Mouse (Mus musculus) midbrain, embryonic 14.5 days (tissue): ENCODE measurements at regions not wholly inside any gene's neighbourhood (a gene's known extent, or its start where the extent isn't known, plus 50 kb on each side); places are given as distances from the start of the nearest gene placed in this dataset. TPM values are rescaled to one million over a fixed set of nuclear protein-coding genes. Genes with fewer than 3 reads are reported as not detected.
A peak's percentile ranks its signal among the peaks of the same experiment; 100 is the strongest.

Source experiments
- ATAC-seq: fragments of 200-750 bp; cut with Nextera tagmentation; 2 replicates; pipeline ENCODE4 v1.8.0; 2017; ENCODE audit warnings: moderate number of reproducible peaks, moderate library complexity; ENCODE audit not compliant: low FRiP score, low TSS enrichment
- DNase-seq: peaks from one replicate; pipeline ENCODE4 v3.0.0-alpha.2; 2015
- H3K27ac ChIP-seq: fragments of 300-500 bp; sonication (generic); replicated peaks from 2 replicates; pipeline ENCODE4 v1.5.1; 2014; ENCODE audit warnings: mild to moderate bottlenecking, low read depth, low read length, moderate library complexity
- H3K27me3 ChIP-seq: fragments of 300-500 bp; sonication (generic); 2 replicates; pipeline ENCODE4 v1.6.1; 2014; ENCODE audit warnings: low read length, control low read depth, mixed read lengths; ENCODE audit not compliant: control insufficient read depth, insufficient read depth
- H3K36me3 ChIP-seq: fragments of 300-500 bp; sonication (generic); 2 replicates; pipeline ENCODE4 v1.6.1; 2014; ENCODE audit warnings: low read length, control low read depth; ENCODE audit not compliant: control insufficient read depth, insufficient read depth
- H3K4me1 ChIP-seq: fragments of 300-500 bp; sonication (generic); 2 replicates; pipeline ENCODE4 v1.6.1; 2014; ENCODE audit warnings: mild to moderate bottlenecking, antibody characterized with exemption, low read length, control low read depth; ENCODE audit not compliant: control insufficient read depth, insufficient read depth
- H3K4me2 ChIP-seq: fragments of 300-500 bp; sonication (generic); 2 replicates; pipeline ENCODE4 v1.6.1; 2014; ENCODE audit warnings: mild to moderate bottlenecking, low read length, moderate library complexity
- H3K4me3 ChIP-seq: fragments of 300-500 bp; sonication (generic); replicated peaks from 2 replicates; pipeline ENCODE4 v1.5.1; 2014; ENCODE audit warnings: low read depth, low read length
- H3K9ac ChIP-seq: fragments of 300-500 bp; sonication (generic); replicated peaks from 2 replicates; pipeline ENCODE4 v1.6.1; 2014; ENCODE audit warnings: mild to moderate bottlenecking, low read length, moderate library complexity
- H3K9me3 ChIP-seq: fragments of 300-500 bp; sonication (generic); 2 replicates; pipeline ENCODE4 v1.6.1; 2016; ENCODE audit warnings: low read length, control low read depth, mixed read lengths; ENCODE audit not compliant: control insufficient read depth
- WGBS: fragments of 180-500 bp; shearing (Covaris S2); extraction: QIAGEN DNeasy Blood & Tissue Kit; methylation state at CpG from one replicate; pipeline ENCODE4 v1.1.7; 2014; 5-methylcytosine and 5-hydroxymethylcytosine counted together
- microRNA-seq: library from miRNA; unstranded; fragments of <30 nt; microRNA quantifications from one replicate; pipeline ENCODE4, GENCODE M21; 2016

GRCm38 (mm10) chr5:118494649-118495477 is 65.6 kb upstream of the Med13l start:
- Histone ChIP-seq H3K27ac (no peak overlapping the region), H3K9me3 (no peaks in the 10 kb centered on the region), H3K9ac (no peak overlapping the region), H3K4me1 (no peaks in the 10 kb centered on the region; the same call in 1 of the 2 replicates), H3K27me3 (no peaks in the 10 kb centered on the region), H3K4me2 (no peak overlapping the region), H3K36me3 (no peaks in the 10 kb centered on the region), H3K4me3 (no peak overlapping the region)
- DNase-seq (no peak), ATAC-seq (no peak)
- WGBS = 69% methylated on average over 7 of the region's 7 CpGs

GRCm38 (mm10) chr5:118495478-118495760 is 65.1 kb upstream of the Med13l start:
- Histone ChIP-seq H3K27ac (no peak overlapping the region), H3K4me3 (no peak overlapping the region), H3K27me3 (no peaks in the 10 kb centered on the region), H3K9ac (no peak overlapping the region), H3K9me3 (no peaks in the 10 kb centered on the region), H3K4me2 (no peak overlapping the region), H3K4me1 (no peaks in the 10 kb centered on the region; the same call in 1 of the 2 replicates), H3K36me3 (no peaks in the 10 kb centered on the region)
- 79% methylated on average over 2 of the region's 2 CpGs for WGBS
- DNase-seq = no peak
- no peak for ATAC-seq

GRCm38 (mm10) chr5:118501624-118502023 is 58.9 kb upstream of the Med13l start:
- no peak overlapping the region for H3K4me2 ChIP-seq
- H3K9me3 ChIP-seq = no peaks in the 10 kb centered on the region
- no peaks in the 10 kb centered on the region for H3K27me3 ChIP-seq
- DNase-seq (no peak), ATAC-seq (no peak)
- H3K4me3 ChIP-seq = no peak overlapping the region
- H3K9ac ChIP-seq = no peak overlapping the region
- no peak overlapping the region for H3K27ac ChIP-seq
- WGBS = 65% methylated on average over 5 of the region's 5 CpGs
- no peaks in the 10 kb centered on the region for H3K4me1 ChIP-seq
- H3K36me3 ChIP-seq = no peaks in the 10 kb centered on the region

- H3K9ac ChIP-seq = no peak overlapping the region
- 78% methylated on average over 15 of the region's 15 CpGs for WGBS
- ATAC-seq (no peak), DNase-seq (peak; percentile 44)
- H3K4me1 ChIP-seq = no peaks in the 10 kb centered on the region
- no peak overlapping the region for H3K4me3 ChIP-seq
- H3K27ac ChIP-seq = no peak overlapping the region
- no peaks in the 10 kb centered on the region for H3K36me3 ChIP-seq
- no peaks in the 10 kb centered on the region for H3K27me3 ChIP-seq
- no peaks in the 10 kb centered on the region for H3K9me3 ChIP-seq
- no peak overlapping the region for H3K4me2 ChIP-seq
These were observed 57.5 kb upstream of the Med13l start for GRCm38 (mm10) chr5:118502991-118503390.

GRCm38 (mm10) chr5:118504170-118504569 is 56.3 kb upstream of the Med13l start:
- WGBS = 87% methylated on average over 10 of the region's 10 CpGs
- no peak overlapping the region for H3K9ac ChIP-seq
- ATAC-seq = no peak

GRCm38 (mm10) chr5:118504926-118505325 is 55.6 kb upstream of the Med13l start:
- H3K4me2 ChIP-seq = no peak overlapping the region
- 9% methylated on average over 7 of the region's 7 CpGs for WGBS
- no peak overlapping the region for H3K4me3 ChIP-seq
- no peak overlapping the region for H3K9ac ChIP-seq
- DNase-seq = no peak
- no peaks in the 10 kb centered on the region for H3K36me3 ChIP-seq
- no peak for ATAC-seq
- no peaks in the 10 kb centered on the region for H3K27me3 ChIP-seq
- no peak overlapping the region for H3K27ac ChIP-seq
- no peaks in the 10 kb centered on the region for H3K4me1 ChIP-seq
- H3K9me3 ChIP-seq = no peaks in the 10 kb centered on the region

More at GRCm38 (mm10) chr5:118504170-118504569, 56.3 kb upstream of the Med13l start:
- Histone ChIP-seq H3K4me1 (no peaks in the 10 kb centered on the region), H3K36me3 (no peaks in the 10 kb centered on the region), H3K9me3 (no peaks in the 10 kb centered on the region), H3K4me2 (no peak overlapping the region), H3K4me3 (no peak overlapping the region), H3K27ac (no peak overlapping the region), H3K27me3 (no peaks in the 10 kb centered on the region)
- DNase-seq = no peak

- Histone ChIP-seq H3K9ac (no peak overlapping the region), H3K27ac (no peak overlapping the region), H3K4me2 (no peak overlapping the region), H3K36me3 (no peaks in the 10 kb centered on the region), H3K4me3 (no peak overlapping the region), H3K27me3 (peaks cover 12% of the 10 kb centered on the region), H3K4me1 (peaks cover 14% of the 10 kb centered on the region), H3K9me3 (no peaks in the 10 kb centered on the region)
- 69% methylated on average over 5 of the region's 5 CpGs for WGBS
- DNase-seq (no peak), ATAC-seq (no peak)
These were observed 50.6 kb upstream of the Med13l start for GRCm38 (mm10) chr5:118509871-118510270.

Small RNAs in the stretch of these regions (microRNA-seq; reads per million reads assigned to microRNA genes)
- not detected for gene Gm26455
